Mouse (Mus musculus): ENCODE measurements around the gene Cdkl5. TPM values are rescaled to one million over a fixed set of nuclear protein-coding genes. Genes with fewer than 3 reads are reported as not detected.

Gene Cdkl5
- polyA plus RNA-seq, 1 experiment from 2014 or later, result 6.0 TPM

GRCm38 (mm10) chrX:160944722-160945121 lies 49.8 kb downstream of the Cdkl5 start:
- no peak for ATAC-seq (ENCODE audit: insufficient number of reproducible peaks, insufficient read depth, low FRiP score, low read depth)
- 79% methylated on average over 4 of the region's 4 CpGs for WGBS
- Histone ChIP-seq H3K9ac (replicated peaks; ENCODE audit: low read depth, low read length) (no peak overlapping the region), H3K27ac (ENCODE audit: low read length) (no peak overlapping the region), H3K27me3 (ENCODE audit: control insufficient read depth, insufficient read depth, low read length) (no peaks in the 10 kb centered on the region), H3K36me3 (ENCODE audit: control insufficient read depth, insufficient read depth, low read length) (no peaks in the 10 kb centered on the region), H3K4me1 (ENCODE audit: control insufficient read depth, insufficient read depth, low read length) (no peaks in the 10 kb centered on the region), H3K4me2 (replicated peaks; ENCODE audit: low read depth, low read length) (no peak overlapping the region), H3K9me3 (ENCODE audit: control insufficient read depth, low read depth, low read length) (no peaks in the 10 kb centered on the region), H3K4me3 (ENCODE audit: low read depth, low read length) (no peak overlapping the region)

- Histone ChIP-seq H3K4me2 (replicated peaks; ENCODE audit: low read depth, low read length) (no peak overlapping the region), H3K27ac (ENCODE audit: low read length) (no peak overlapping the region), H3K9me3 (ENCODE audit: control insufficient read depth, low read depth, low read length) (no peaks in the 10 kb centered on the region; the same call in 1 of the 2 replicates), H3K4me1 (ENCODE audit: control insufficient read depth, insufficient read depth, low read length) (no peaks in the 10 kb centered on the region), H3K36me3 (ENCODE audit: control insufficient read depth, insufficient read depth, low read length) (no peaks in the 10 kb centered on the region), H3K4me3 (ENCODE audit: low read depth, low read length) (no peak overlapping the region), H3K9ac (replicated peaks; ENCODE audit: low read depth, low read length) (no peak overlapping the region), H3K27me3 (ENCODE audit: control insufficient read depth, insufficient read depth, low read length) (no peaks in the 10 kb centered on the region)
- 54% methylated on average over 1 of the region's 1 CpGs for WGBS
- ATAC-seq (ENCODE audit: insufficient number of reproducible peaks, insufficient read depth, low FRiP score, low read depth), result no peak
These were observed 59.0 kb downstream of the Cdkl5 start for GRCm38 (mm10) chrX:160935541-160935940.

GRCm38 (mm10) chrX:160930656-160931055 lies 63.8 kb downstream of the Cdkl5 start:
- H3K4me2 ChIP-seq (replicated peaks; ENCODE audit: low read depth, low read length), result no peak overlapping the region
- no peaks in the 10 kb centered on the region for H3K36me3 ChIP-seq (ENCODE audit: control insufficient read depth, insufficient read depth, low read length)
- H3K4me3 ChIP-seq (ENCODE audit: low read depth, low read length), result no peak overlapping the region
- H3K27ac ChIP-seq (ENCODE audit: low read length), result no peak overlapping the region
- H3K4me1 ChIP-seq (ENCODE audit: control insufficient read depth, insufficient read depth, low read length), result no peaks in the 10 kb centered on the region
- ATAC-seq (ENCODE audit: insufficient number of reproducible peaks, insufficient read depth, low FRiP score, low read depth), result no peak
- H3K9me3 ChIP-seq (ENCODE audit: control insufficient read depth, low read depth, low read length), result no peaks in the 10 kb centered on the region; the same call in 1 of the 2 replicates
- H3K9ac ChIP-seq (replicated peaks; ENCODE audit: low read depth, low read length), result no peak overlapping the region
- no peaks in the 10 kb centered on the region for H3K27me3 ChIP-seq (ENCODE audit: control insufficient read depth, insufficient read depth, low read length)

- no peaks in the 10 kb centered on the region for H3K27me3 ChIP-seq (ENCODE audit: control insufficient read depth, insufficient read depth, low read length)
- no peak overlapping the region for H3K27ac ChIP-seq (ENCODE audit: low read length)
- no peaks in the 10 kb centered on the region for H3K36me3 ChIP-seq (ENCODE audit: control insufficient read depth, insufficient read depth, low read length)
- H3K9me3 ChIP-seq (ENCODE audit: control insufficient read depth, low read depth, low read length), result no peaks in the 10 kb centered on the region; the same call in 1 of the 2 replicates
- no peak overlapping the region for H3K9ac ChIP-seq (replicated peaks; ENCODE audit: low read depth, low read length)
- WGBS, result 84% methylated on average over 1 of the region's 1 CpGs
- no peak for ATAC-seq (ENCODE audit: insufficient number of reproducible peaks, insufficient read depth, low FRiP score, low read depth)
- H3K4me1 ChIP-seq (ENCODE audit: control insufficient read depth, insufficient read depth, low read length), result no peaks in the 10 kb centered on the region
- H3K4me3 ChIP-seq (ENCODE audit: low read depth, low read length), result no peak overlapping the region
- no peak overlapping the region for H3K4me2 ChIP-seq (replicated peaks; ENCODE audit: low read depth, low read length)
These were observed 65.6 kb downstream of the Cdkl5 start for GRCm38 (mm10) chrX:160928870-160929269.

- no peak for ATAC-seq (ENCODE audit: insufficient number of reproducible peaks, insufficient read depth, low FRiP score, low read depth)
- Histone ChIP-seq H3K4me2 (replicated peaks; ENCODE audit: low read depth, low read length) (no peak overlapping the region), H3K27me3 (ENCODE audit: control insufficient read depth, insufficient read depth, low read length) (no peaks in the 10 kb centered on the region), H3K27ac (ENCODE audit: low read length) (no peak overlapping the region), H3K36me3 (ENCODE audit: control insufficient read depth, insufficient read depth, low read length) (no peaks in the 10 kb centered on the region), H3K9me3 (ENCODE audit: control insufficient read depth, low read depth, low read length) (no peaks in the 10 kb centered on the region), H3K4me1 (ENCODE audit: control insufficient read depth, insufficient read depth, low read length) (no peaks in the 10 kb centered on the region), H3K4me3 (ENCODE audit: low read depth, low read length) (no peak overlapping the region), H3K9ac (replicated peaks; ENCODE audit: low read depth, low read length) (no peak overlapping the region)
- 84% methylated on average over 3 of the region's 3 CpGs for WGBS
These were observed 75.4 kb downstream of the Cdkl5 start for GRCm38 (mm10) chrX:160919022-160919637.

GRCm38 (mm10) chrX:160906952-160907351 lies 87.6 kb downstream of the Cdkl5 start, which contains the start of gene Gja6:
TSS of gene Gja6 (minus strand) at chrX:160907052.
- Histone ChIP-seq H3K36me3 (ENCODE audit: control insufficient read depth, insufficient read depth, low read length) (no peaks in the 10 kb centered on the region), H3K4me1 (ENCODE audit: control insufficient read depth, insufficient read depth, low read length) (no peaks in the 10 kb centered on the region), H3K4me2 (replicated peaks; ENCODE audit: low read depth, low read length) (no peak within 1 kb of the TSS), H3K27ac (ENCODE audit: low read length) (no peak within 1 kb of the TSS), H3K9me3 (ENCODE audit: control insufficient read depth, low read depth, low read length) (no peaks in the 10 kb centered on the region), H3K4me3 (ENCODE audit: low read depth, low read length) (no peak within 1 kb of the TSS), H3K27me3 (ENCODE audit: control insufficient read depth, insufficient read depth, low read length) (no peaks in the 10 kb centered on the region), H3K9ac (replicated peaks; ENCODE audit: low read depth, low read length) (no peak within 1 kb of the TSS)
- WGBS, result 70% methylated on average over 4 of the region's 4 CpGs
- no peak for ATAC-seq (ENCODE audit: insufficient number of reproducible peaks, insufficient read depth, low FRiP score, low read depth)

GRCm38 (mm10) chrX:160906477-160906876 lies 88.0 kb downstream of the Cdkl5 start:
- 71% methylated on average over 4 of the region's 4 CpGs for WGBS
- Histone ChIP-seq H3K4me2 (replicated peaks; ENCODE audit: low read depth, low read length) (no peak overlapping the region), H3K27me3 (ENCODE audit: control insufficient read depth, insufficient read depth, low read length) (no peaks in the 10 kb centered on the region), H3K4me1 (ENCODE audit: control insufficient read depth, insufficient read depth, low read length) (no peaks in the 10 kb centered on the region), H3K9me3 (ENCODE audit: control insufficient read depth, low read depth, low read length) (no peaks in the 10 kb centered on the region), H3K4me3 (ENCODE audit: low read depth, low read length) (no peak overlapping the region), H3K9ac (replicated peaks; ENCODE audit: low read depth, low read length) (no peak overlapping the region), H3K36me3 (ENCODE audit: control insufficient read depth, insufficient read depth, low read length) (no peaks in the 10 kb centered on the region), H3K27ac (ENCODE audit: low read length) (no peak overlapping the region)
- no peak for ATAC-seq (ENCODE audit: insufficient number of reproducible peaks, insufficient read depth, low FRiP score, low read depth)

GRCm38 (mm10) chrX:160905913-160906312 lies 88.6 kb downstream of the Cdkl5 start:
- H3K27ac ChIP-seq (ENCODE audit: low read length), result no peak overlapping the region
- H3K4me2 ChIP-seq (replicated peaks; ENCODE audit: low read depth, low read length), result no peak overlapping the region
- 57% methylated on average over 4 of the region's 4 CpGs for WGBS

More at GRCm38 (mm10) chrX:160905913-160906312, 88.6 kb downstream of the Cdkl5 start:
- no peak for ATAC-seq (ENCODE audit: insufficient number of reproducible peaks, insufficient read depth, low FRiP score, low read depth)
- H3K4me1 ChIP-seq (ENCODE audit: control insufficient read depth, insufficient read depth, low read length), result no peaks in the 10 kb centered on the region
- H3K36me3 ChIP-seq (ENCODE audit: control insufficient read depth, insufficient read depth, low read length), result no peaks in the 10 kb centered on the region
- no peak overlapping the region for H3K4me3 ChIP-seq (ENCODE audit: low read depth, low read length)
- H3K9ac ChIP-seq (replicated peaks; ENCODE audit: low read depth, low read length), result no peak overlapping the region
- no peaks in the 10 kb centered on the region for H3K9me3 ChIP-seq (ENCODE audit: control insufficient read depth, low read depth, low read length)
- H3K27me3 ChIP-seq (ENCODE audit: control insufficient read depth, insufficient read depth, low read length), result no peaks in the 10 kb centered on the region
